Mouse (Mus musculus): ENCODE results near the gene Lrrc30.

Lrrc30 gene

DNA sequence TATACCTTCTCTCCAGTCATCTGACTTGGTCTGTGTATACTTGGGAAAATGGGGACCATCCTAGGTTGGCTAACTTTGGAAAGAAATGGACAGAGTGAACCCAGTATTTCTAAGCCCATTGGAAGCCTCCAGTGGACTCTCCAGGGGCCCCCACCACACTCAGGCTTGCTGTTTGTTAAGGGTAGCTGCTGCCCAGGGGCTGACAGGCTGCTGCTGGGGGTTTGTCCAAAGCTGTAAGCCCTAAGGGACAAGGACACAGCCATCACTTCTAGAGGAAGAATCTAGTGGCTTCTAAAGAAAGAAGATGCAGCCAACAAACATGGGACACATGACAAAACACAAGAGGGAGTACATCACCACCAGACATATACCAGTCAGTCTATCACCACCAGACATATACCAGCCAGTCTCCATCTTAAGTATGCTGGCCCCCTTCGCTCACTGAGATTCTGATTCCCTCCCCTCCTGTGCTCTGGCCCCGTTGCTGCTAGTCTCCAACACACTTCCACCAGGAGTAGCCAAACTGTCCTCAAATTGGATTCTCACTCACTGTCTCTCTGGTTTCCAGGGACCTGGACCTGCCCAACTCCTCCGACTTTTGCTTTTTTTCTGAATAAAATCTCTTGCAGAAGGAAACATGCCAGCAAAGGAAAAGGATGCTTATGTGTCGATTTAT, 49.7 kb downstream of the Lrrc30 start:
- no peak for DNase-seq

DNA sequence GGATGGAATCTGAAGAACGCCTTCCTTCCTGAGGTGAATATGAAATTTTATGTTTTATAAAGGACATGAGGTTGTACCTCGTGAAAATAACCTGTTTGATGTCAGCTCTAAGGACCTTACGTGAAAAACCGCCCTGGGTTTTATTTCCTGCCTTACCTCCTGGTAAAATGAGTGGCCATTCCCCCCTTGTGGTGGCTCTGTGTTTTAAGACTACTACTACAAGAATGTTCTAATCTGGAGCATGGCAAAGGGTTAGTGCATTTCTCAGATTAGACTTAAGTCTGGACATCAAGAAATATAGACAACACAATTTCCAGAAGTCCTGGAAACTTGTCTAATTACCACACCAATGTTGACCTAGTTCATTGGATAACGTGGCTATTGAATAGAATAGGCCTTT, 50.7 kb downstream of the Lrrc30 start:
- no peak for DNase-seq
